Mouse (Mus musculus): Measurements from ENCODE around the gene Edn3. TPM values are rescaled to one million over a fixed set of nuclear protein-coding genes. Genes with fewer than 3 reads are reported as not detected.

Gene Edn3
- total and polyA plus RNA-seq, 2 experiments from 2014 or later = 3.5 to 7.5 TPM

- H3K4me3 ChIP-seq (ENCODE audit: low read length) = no peak overlapping the region
- H3K27ac ChIP-seq = no peak overlapping the region
- 89% methylated on average over 1 of the region's 1 CpGs for WGBS
- H3K36me3 ChIP-seq (ENCODE audit: insufficient read depth, low read length) = no peaks in the 10 kb centered on the region
- no peak for TF ChIP-seq CTCF (IDR thresholded peaks at IDR 0.05; ENCODE audit: low read depth)
- H3K9me3 ChIP-seq (ENCODE audit: low read length) = no peaks in the 10 kb centered on the region
- H3K4me1 ChIP-seq (ENCODE audit: insufficient read depth, low read length) = no peaks in the 10 kb centered on the region
- no peak overlapping the region for H3K4me2 ChIP-seq (ENCODE audit: low read depth, low read length)
- no peak for DNase-seq (ENCODE audit: low spot score)
- no peak for ATAC-seq
- H3K9ac ChIP-seq (replicated peaks; ENCODE audit: low read length) = no peak overlapping the region
- H3K27me3 ChIP-seq (ENCODE audit: insufficient read depth, low read length) = no peaks in the 10 kb centered on the region
Observed at GRCm38 (mm10) chr2:174747182-174747581, 13.2 kb upstream of the Edn3 start.

GRCm38 (mm10) chr2:174748381-174748780, 12.0 kb upstream of the Edn3 start:
- Histone ChIP-seq H3K4me3 (ENCODE audit: low read length) (no peak overlapping the region), H3K27ac (no peak overlapping the region), H3K9ac (replicated peaks; ENCODE audit: low read length) (no peak overlapping the region), H3K36me3 (ENCODE audit: insufficient read depth, low read length) (no peaks in the 10 kb centered on the region), H3K27me3 (ENCODE audit: insufficient read depth, low read length) (no peaks in the 10 kb centered on the region), H3K4me2 (ENCODE audit: low read depth, low read length) (no peak overlapping the region), H3K4me1 (ENCODE audit: insufficient read depth, low read length) (no peaks in the 10 kb centered on the region), H3K9me3 (ENCODE audit: low read length) (no peaks in the 10 kb centered on the region)
- DNase-seq (ENCODE audit: low spot score) = no peak
- WGBS = 78% methylated on average over 8 of the region's 8 CpGs
- ATAC-seq = no peak
- no peak for TF ChIP-seq CTCF (IDR thresholded peaks at IDR 0.05; ENCODE audit: low read depth)

- no peak overlapping the region for H3K4me2 ChIP-seq (ENCODE audit: low read depth, low read length)
- H3K9me3 ChIP-seq (ENCODE audit: low read length) = no peaks in the 10 kb centered on the region
- no peaks in the 10 kb centered on the region for H3K27me3 ChIP-seq (ENCODE audit: insufficient read depth, low read length)
- H3K27ac ChIP-seq = no peak overlapping the region
- ATAC-seq = no peak
- no peak overlapping the region for H3K4me3 ChIP-seq (ENCODE audit: low read length)
- whole genome bisulfite sequencing = 86% methylated on average over 1 of the region's 1 CpGs
- H3K36me3 ChIP-seq (ENCODE audit: insufficient read depth, low read length) = no peaks in the 10 kb centered on the region
- TF ChIP-seq CTCF (IDR thresholded peaks at IDR 0.05; ENCODE audit: low read depth) = no peak
- H3K9ac ChIP-seq (replicated peaks; ENCODE audit: low read length) = no peak overlapping the region
- H3K4me1 ChIP-seq (ENCODE audit: insufficient read depth, low read length) = no peaks in the 10 kb centered on the region
- DNase-seq (ENCODE audit: low spot score) = no peak
Observed at GRCm38 (mm10) chr2:174753197-174753596, 7.2 kb upstream of the Edn3 start.

GRCm38 (mm10) chr2:174754231-174754630, 6.2 kb upstream of the Edn3 start:
- DNase-seq (ENCODE audit: low spot score) (no peak), ATAC-seq (no peak)
- H3K36me3 ChIP-seq (ENCODE audit: insufficient read depth, low read length) = no peaks in the 10 kb centered on the region
- no peak overlapping the region for H3K27ac ChIP-seq
- H3K9me3 ChIP-seq (ENCODE audit: low read length) = no peaks in the 10 kb centered on the region
- WGBS = 79% methylated on average over 1 of the region's 1 CpGs
- no peak for TF ChIP-seq CTCF (IDR thresholded peaks at IDR 0.05; ENCODE audit: low read depth)
- H3K9ac ChIP-seq (replicated peaks; ENCODE audit: low read length) = no peak overlapping the region
- no peak overlapping the region for H3K4me2 ChIP-seq (ENCODE audit: low read depth, low read length)
- no peaks in the 10 kb centered on the region for H3K4me1 ChIP-seq (ENCODE audit: insufficient read depth, low read length)
- no peak overlapping the region for H3K4me3 ChIP-seq (ENCODE audit: low read length)
- H3K27me3 ChIP-seq (ENCODE audit: insufficient read depth, low read length) = no peaks in the 10 kb centered on the region

GRCm38 (mm10) chr2:174759189-174759588, 1.2 kb upstream of the Edn3 start:
- no peak overlapping the region for H3K4me3 ChIP-seq (ENCODE audit: low read length)
- H3K4me1 ChIP-seq (ENCODE audit: insufficient read depth, low read length) = no peaks in the 10 kb centered on the region
- H3K36me3 ChIP-seq (ENCODE audit: insufficient read depth, low read length) = no peaks in the 10 kb centered on the region
- no peak overlapping the region for H3K9ac ChIP-seq (replicated peaks; ENCODE audit: low read length)
- ATAC-seq (no peak), DNase-seq (ENCODE audit: low spot score) (no peak)
- no peak overlapping the region for H3K4me2 ChIP-seq (ENCODE audit: low read depth, low read length)
- no peaks in the 10 kb centered on the region for H3K9me3 ChIP-seq (ENCODE audit: low read length)
- TF ChIP-seq CTCF (IDR thresholded peaks at IDR 0.05; ENCODE audit: low read depth) = no peak
- 75% methylated on average over 4 of the region's 4 CpGs for WGBS
- 0 out of 2 replicates have a peak, but pooled peaks cover 9% of the 10 kb centered on the region for H3K27me3 ChIP-seq (ENCODE audit: insufficient read depth, low read length)
- H3K27ac ChIP-seq = no peak overlapping the region

- Histone ChIP-seq H3K9ac (replicated peaks; ENCODE audit: low read length) (no peak overlapping the region), H3K4me1 (ENCODE audit: insufficient read depth, low read length) (no peaks in the 10 kb centered on the region), H3K4me3 (ENCODE audit: low read length) (no peak overlapping the region), H3K9me3 (ENCODE audit: low read length) (no peaks in the 10 kb centered on the region), H3K27me3 (ENCODE audit: insufficient read depth, low read length) (0 out of 2 replicates have a peak, but pooled peaks cover 9% of the 10 kb centered on the region), H3K4me2 (ENCODE audit: low read depth, low read length) (peak overlapping the region; percentile 62; the same call in 1 of the 2 replicates), H3K36me3 (ENCODE audit: insufficient read depth, low read length) (no peaks in the 10 kb centered on the region), H3K27ac (no peak overlapping the region)
- DNase-seq (ENCODE audit: low spot score) (no peak), ATAC-seq (no peak)
- 52% methylated on average over 6 of the region's 6 CpGs for WGBS
- no peak for TF ChIP-seq CTCF (IDR thresholded peaks at IDR 0.05; ENCODE audit: low read depth)
Observed at GRCm38 (mm10) chr2:174761452-174762101, 1.2 kb downstream of the Edn3 start.

DNA sequence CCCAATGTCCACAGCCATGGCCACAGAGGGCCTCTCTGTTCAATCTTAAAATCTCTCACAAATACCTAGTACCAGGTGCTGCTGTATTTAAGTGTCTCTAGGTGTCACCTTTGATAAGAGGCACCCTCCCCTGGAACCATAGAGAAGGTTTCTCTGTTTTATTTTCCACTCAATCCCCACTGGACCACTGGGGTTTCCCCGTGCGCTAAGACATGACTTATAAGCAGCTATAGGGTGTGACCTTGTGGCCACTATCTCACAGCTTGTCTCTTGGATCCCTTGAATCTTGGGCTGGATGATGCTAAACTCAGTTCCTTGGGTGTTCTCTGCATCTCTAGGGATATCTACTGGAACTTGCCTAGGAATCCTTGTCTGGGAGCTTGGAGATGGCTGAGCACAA, 1.9 kb downstream of the Edn3 start:
- Histone ChIP-seq H3K27me3 (ENCODE audit: insufficient read depth, low read length) (0 out of 2 replicates have a peak, but pooled peaks cover 9% of the 10 kb centered on the region), H3K4me3 (ENCODE audit: low read length) (no peak overlapping the region), H3K36me3 (ENCODE audit: insufficient read depth, low read length) (no peaks in the 10 kb centered on the region), H3K9me3 (ENCODE audit: low read length) (no peaks in the 10 kb centered on the region), H3K27ac (no peak overlapping the region), H3K9ac (replicated peaks; ENCODE audit: low read length) (no peak overlapping the region), H3K4me2 (ENCODE audit: low read depth, low read length) (no peak overlapping the region), H3K4me1 (ENCODE audit: insufficient read depth, low read length) (no peaks in the 10 kb centered on the region)
- 95% methylated on average over 2 of the region's 2 CpGs for WGBS
- DNase-seq (ENCODE audit: low spot score) (no peak), ATAC-seq (no peak)
- TF ChIP-seq CTCF (IDR thresholded peaks at IDR 0.05; ENCODE audit: low read depth) = no peak

All from hindbrain, postnatal 0 days (tissue).